Mouse (Mus musculus): ENCODE data around the gene Klf11.

DNA sequence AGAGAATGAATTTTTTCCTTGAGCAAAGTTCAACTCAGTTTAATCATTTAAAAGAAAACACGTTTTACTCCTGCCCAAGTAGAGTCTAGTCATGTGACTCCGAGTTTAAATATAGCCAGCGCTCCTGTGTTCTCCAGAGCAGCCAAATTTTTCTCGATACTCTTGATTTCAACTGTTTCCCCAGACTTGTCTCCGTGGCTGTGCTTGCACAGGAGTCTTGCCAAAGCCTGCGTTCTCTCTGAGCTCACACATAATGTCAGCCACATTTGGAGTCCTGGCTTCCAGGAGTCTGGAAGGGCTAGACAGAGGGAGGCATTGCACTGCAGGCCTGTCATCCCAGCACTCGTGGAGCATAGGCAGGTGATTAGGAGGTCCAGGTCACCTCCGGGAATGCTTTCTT, 31.5 kb downstream of the Klf11 start:
- TF ChIP-seq CTCF (IDR thresholded peaks at IDR 0.05; ENCODE audit: extremely low read depth, insufficient read length, insufficient replicate concordance, low read depth, low read length) (no peak), POLR2A (IDR thresholded peaks at IDR 0.05; ENCODE audit: low read depth, low read length) (no peak)
